ENCODE assay signal across 9 mouse cellular contexts in the genomic region with DNA sequence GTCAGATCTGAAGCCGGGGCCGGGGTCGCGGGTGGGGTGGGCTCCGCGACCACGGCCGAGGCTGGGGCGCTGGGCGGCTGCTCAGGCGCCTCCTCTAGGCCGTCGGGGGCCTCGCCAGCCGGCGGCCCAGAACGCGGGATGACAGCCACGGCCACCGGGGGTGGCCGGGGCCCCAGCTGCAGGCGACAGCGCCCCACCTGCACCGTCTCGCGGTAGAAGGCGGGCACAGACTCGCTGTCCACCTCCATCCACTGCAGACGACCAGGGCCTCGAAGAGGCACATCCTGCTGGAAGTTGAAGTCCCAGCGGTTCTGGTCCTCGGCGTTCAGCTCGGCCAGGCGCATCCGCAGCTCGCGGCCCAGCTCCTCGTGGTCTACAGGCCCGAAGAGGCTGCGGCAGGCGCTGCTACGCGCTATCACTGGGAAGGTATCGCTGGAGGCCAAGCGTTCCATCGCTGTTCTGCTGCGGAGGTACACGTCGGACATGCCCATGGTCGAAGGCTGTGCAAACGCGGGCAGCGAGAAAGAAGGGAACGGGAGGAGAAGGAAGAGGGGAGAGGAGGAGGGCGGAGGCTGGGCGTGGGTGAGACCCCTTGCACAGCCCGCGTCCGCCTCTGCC. TPM values are rescaled to one million over a fixed set of nuclear protein-coding genes. Genes with fewer than 3 reads are reported as not detected.
A peak's percentile ranks its signal among the peaks of the same experiment; 100 is the strongest.
DNase-seq lines count a peak whose midpoint lies in the region; ATAC-seq and TF ChIP-seq lines count a peak whose summit lies in the region.
"Had no signal": no experiment of that assay in that cellular context is flagged by ENCODE, and none has a peak within 500 bp of the region (broad histone marks: within the 10 kb centered on the region; RNA-seq: fewer than 3 reads in every experiment).

No protein-coding gene starts in this region.

- no peak for DNase-seq in limb, embryonic 11.5 days (ENCODE audit: low spot score)
- DNase-seq in layer of hippocampus, adult 11-12 months (ENCODE audit: low spot score): no peak
- no peak for DNase-seq in adrenal gland, adult 8-10 months
- no peak for DNase-seq in cerebellum, postnatal 14 days

- no peak for ATAC-seq in megakaryocyte, adult 5-6 weeks (ENCODE audit: poor library complexity, severe bottlenecking)
- ATAC-seq in forebrain, embryonic 13.5 days: peak; percentile 6; the same call in 1 of the 2 replicates
- ATAC-seq in limb, embryonic 11.5 days (ENCODE audit: insufficient number of reproducible peaks, low FRiP score, low TSS enrichment, low read depth): 0 out of 2 replicates have a peak, but pooled peaks have one; percentile 0

- 45% methylated on average over 53 of the region's 60 CpGs for WGBS in forebrain, embryonic 13.5 days
- 31% methylated on average over 56 of the region's 60 CpGs for WGBS in limb, embryonic 11.5 days
- 41% methylated on average over 60 of the region's 60 CpGs for WGBS in small intestine, adult 2 months

- H3K9me3 ChIP-seq in megakaryocyte, embryonic 14.5 days: peaks cover 41% of the 10 kb centered on the region
- peaks cover 26% of the 10 kb centered on the region for H3K9me3 ChIP-seq in forebrain, embryonic 13.5 days (replicated peaks)
- peaks cover 20% of the 10 kb centered on the region for H3K9me3 ChIP-seq in limb, embryonic 11.5 days (ENCODE audit: control insufficient read depth, low read length)

- peaks cover 26% of the 10 kb centered on the region for H3K4me1 ChIP-seq in megakaryocyte, embryonic 14.5 days
- H3K4me1 ChIP-seq in forebrain, embryonic 13.5 days: peaks cover 9% of the 10 kb centered on the region
- 0 out of 2 replicates have a peak, but pooled peaks cover 20% of the 10 kb centered on the region for H3K4me1 ChIP-seq in limb, embryonic 11.5 days (ENCODE audit: control insufficient read depth, insufficient read depth, low read length)
- peaks cover 13% of the 10 kb centered on the region for H3K4me1 ChIP-seq in small intestine, adult 2 months (ENCODE audit: control insufficient read depth, insufficient read depth, insufficient read length, low read length)

- H3K4me2 ChIP-seq in forebrain, embryonic 13.5 days: peak overlapping the region; percentile 60
- peak overlapping the region; percentile 62 for H3K4me2 ChIP-seq in limb, embryonic 11.5 days (ENCODE audit: low read depth, severe bottlenecking)

- H3K36me3 ChIP-seq in megakaryocyte, embryonic 14.5 days (replicated peaks; ENCODE audit: low read length): no peaks in the 10 kb centered on the region
- H3K36me3 ChIP-seq in forebrain, embryonic 13.5 days (ENCODE audit: poor library complexity, severe bottlenecking): no peaks in the 10 kb centered on the region
- H3K36me3 ChIP-seq in limb, embryonic 11.5 days (ENCODE audit: control insufficient read depth, insufficient read depth, low read length): no peaks in the 10 kb centered on the region
- H3K36me3 ChIP-seq in small intestine, adult 2 months (ENCODE audit: control insufficient read depth, insufficient read depth, low read length): no peaks in the 10 kb centered on the region

- H3K9ac ChIP-seq in forebrain, embryonic 13.5 days: peak overlapping the region; percentile 68
- peak overlapping the region; percentile 88 for H3K9ac ChIP-seq in limb, embryonic 11.5 days (ENCODE audit: low read length)

- TF ChIP-seq CTCF in small intestine, adult 2 months (IDR thresholded peaks at IDR 0.05; ENCODE audit: extremely low read depth, insufficient read length, insufficient replicate concordance, low read depth, low read length): no peak

- H3K27me3 ChIP-seq in megakaryocyte, embryonic 14.5 days (replicated peaks): peaks cover 97% of the 10 kb centered on the region
- peaks cover 82% of the 10 kb centered on the region for H3K27me3 ChIP-seq in forebrain, embryonic 13.5 days
- no peaks in the 10 kb centered on the region for H3K27me3 ChIP-seq in limb, embryonic 11.5 days (ENCODE audit: control insufficient read depth, insufficient read depth, low read length)
- peaks cover 22% of the 10 kb centered on the region for H3K27me3 ChIP-seq in small intestine, adult 2 months (ENCODE audit: control insufficient read depth, insufficient read depth, low read length)

- peak overlapping the region; percentile 91 for H3K4me3 ChIP-seq in megakaryocyte, embryonic 14.5 days (replicated peaks)
- H3K4me3 ChIP-seq in forebrain, embryonic 13.5 days: peak overlapping the region; percentile 47
- peak overlapping the region; percentile 72 for H3K4me3 ChIP-seq in limb, embryonic 11.5 days (ENCODE audit: low read depth, low read length)
- peak overlapping the region; percentile 64 for H3K4me3 ChIP-seq in small intestine, adult 2 months (ENCODE audit: low read depth, low read length)

- H3K27ac ChIP-seq in forebrain, embryonic 13.5 days: peak overlapping the region; percentile 48
- peak overlapping the region; percentile 72 for H3K27ac ChIP-seq in limb, embryonic 11.5 days (replicated peaks; ENCODE audit: low read depth, low read length)
- H3K27ac ChIP-seq in small intestine, adult 2 months (ENCODE audit: insufficient read depth, low read depth, low read length): no peak overlapping the region
- H3K27ac ChIP-seq: macrophage had no signal

- no peak for TF ChIP-seq POLR2A in small intestine, adult 2 months (IDR thresholded peaks at IDR 0.05; ENCODE audit: low read depth, low read length)

RNA-seq across cellular contexts. Expression of a gene that starts 0.5 kb away (rescaled TPM):
- polyA plus RNA-seq in megakaryocyte, embryonic 14.5 days (2012; ENCODE audit: insufficient read depth, low replicate concordance): 0.66 TPM in 1 of 2 replicates, not detected in the other
- 1.3 and 2.3 TPM in 2 replicates for total RNA-seq in megakaryocyte, adult 5-6 weeks (2015)
- total RNA-seq in megakaryocyte, adult 5-6 weeks (2017): 0.41 and 0.95 TPM in 2 replicates
- 140 and 149 TPM in 2 replicates for polyA plus RNA-seq in forebrain, embryonic 13.5 days (2015; fragmentation: Nextera tagmentation; extraction: Ambion mirVana)
- polyA plus RNA-seq in limb, embryonic 11.5 days (2014; fragmentation: Nextera tagmentation; extraction: Ambion mirVana): 1,044 and 1,081 TPM in 2 replicates
- polyA plus RNA-seq in small intestine, adult 2 months (2012; rRNA removed): 8.7 and 9.6 TPM in 2 replicates
- 1,000 to 10,000 TPM in 1 of 4 experiments, 100 to 1,000 TPM in 3; 211 to 1,262 (median 590) TPM for total RNA-seq in adrenal gland, adult 8-10 months (2022)

RNA-seq across cellular contexts. Expression of a gene that starts 13.2 kb away (rescaled TPM):
- polyA plus RNA-seq in megakaryocyte, embryonic 14.5 days (2012; ENCODE audit: insufficient read depth, low replicate concordance): 0.32 TPM in 1 of 2 replicates, not detected in the other
- total RNA-seq in megakaryocyte, adult 5-6 weeks (2015): 1.2 and 1.3 TPM in 2 replicates
- 0.94 and 1.7 TPM in 2 replicates for total RNA-seq in megakaryocyte, adult 5-6 weeks (2017)
- polyA plus RNA-seq in forebrain, embryonic 13.5 days (2015; fragmentation: Nextera tagmentation; extraction: Ambion mirVana): 0.15 and 0.45 TPM in 2 replicates
- polyA plus RNA-seq in limb, embryonic 11.5 days (2014; fragmentation: Nextera tagmentation; extraction: Ambion mirVana): 0.96 and 0.97 TPM in 2 replicates
- polyA plus RNA-seq in small intestine, adult 2 months (2012; rRNA removed): 249 and 251 TPM in 2 replicates
- total RNA-seq in adrenal gland, adult 8-10 months (2022): 1 to 10 TPM; 2.7 to 5.5 (median 3.6) TPM

RNA-seq across cellular contexts. Expression of a gene that starts 42.6 kb away (rescaled TPM):
- polyA plus RNA-seq in megakaryocyte, embryonic 14.5 days (2012; ENCODE audit: insufficient read depth, low replicate concordance): 2.3 TPM in 1 of 2 replicates, not detected in the other
- not detected in 2 replicates for total RNA-seq in megakaryocyte, adult 5-6 weeks (2015)
- not detected in 2 replicates for total RNA-seq in megakaryocyte, adult 5-6 weeks (2017)
- polyA plus RNA-seq in forebrain, embryonic 13.5 days (2015; fragmentation: Nextera tagmentation; extraction: Ambion mirVana): 0.55 TPM in 1 of 2 replicates, not detected in the other
- polyA plus RNA-seq in limb, embryonic 11.5 days (2014; fragmentation: Nextera tagmentation; extraction: Ambion mirVana): 7.5 and 9.6 TPM in 2 replicates
- polyA plus RNA-seq in small intestine, adult 2 months (2012; rRNA removed): 2.5 and 5.0 TPM in 2 replicates
- total RNA-seq in adrenal gland, adult 8-10 months (2022): 1 to 10 TPM in 2 of 4 experiments, under 1 TPM in 2; 0.49 to 5.2 (median 2.2) TPM
- polyA plus RNA-seq: macrophage had no signal

Comparison
In these comparisons a context has a peak if more than half of its experiments do, and no peak if none do; other contexts are left out.
1. RNA of a gene that starts 0.5 kb away (polyA plus RNA-seq): 1,044 to 1,081 TPM in limb, embryonic 11.5 days and 140 to 149 TPM in forebrain, embryonic 13.5 days; 8.7 to 9.6 TPM in small intestine, adult 2 months and 0.66 TPM in megakaryocyte, embryonic 14.5 days; every median in the first group is over 10 times any median in the second.
2. RNA of a gene that starts 13.2 kb away (polyA plus RNA-seq): 249 to 251 TPM in small intestine, adult 2 months; 0.96 to 0.97 TPM in limb, embryonic 11.5 days, 0.32 TPM in megakaryocyte, embryonic 14.5 days and 0.15 to 0.45 TPM in forebrain, embryonic 13.5 days; every median in the first group is over 100 times any median in the second.
3. Peak in every context shown above with its lines, with median percentiles within 50 percentile points of each other: H3K4me3 ChIP-seq.